Mouse (Mus musculus) cerebellum, adult 9-11 months (tissue): ENCODE results near the gene Grid2ip.

Source experiments
- DNase-seq: peaks from one replicate; pipeline ENCODE4 v3.0.0; 2022

Gene Grid2ip

DNA sequence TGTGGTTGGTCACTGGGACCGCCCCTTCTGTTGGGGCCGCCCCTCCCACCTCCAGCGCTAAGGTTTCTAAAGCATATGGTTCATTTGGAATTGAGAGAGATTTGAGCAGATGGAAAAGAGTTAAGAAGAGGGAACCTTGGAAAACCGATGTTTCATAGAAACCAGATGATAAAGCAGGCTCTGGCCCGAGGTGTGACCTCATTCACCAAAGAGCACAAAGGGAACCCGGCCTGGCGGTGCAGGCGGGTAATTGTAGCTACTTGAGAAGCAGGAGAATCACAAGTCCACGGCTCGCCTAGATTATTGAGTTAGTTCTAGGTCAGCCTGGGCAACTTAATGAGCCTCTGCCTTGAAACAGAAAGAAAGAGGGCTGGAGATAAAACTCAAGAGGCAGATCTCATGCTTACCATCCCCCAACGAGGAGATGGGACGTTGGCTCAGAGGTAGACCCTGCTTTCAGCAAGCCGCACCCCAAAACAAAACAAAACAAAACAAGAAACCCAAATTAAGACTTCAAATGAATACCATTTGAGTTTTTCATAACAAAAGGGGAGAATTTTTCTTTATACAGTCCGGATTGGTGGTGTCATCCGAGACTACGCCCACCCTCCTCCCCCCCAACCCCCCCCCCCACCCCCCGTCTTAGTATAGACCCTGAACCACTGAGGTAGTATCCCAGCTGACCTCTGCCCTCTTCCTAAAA lies at the start of gene Grid2ip:
Grid2ip (plus strand) TSS at position 653 of the 703 bp plus-strand sequence.
- DNase-seq: no peak

DNA sequence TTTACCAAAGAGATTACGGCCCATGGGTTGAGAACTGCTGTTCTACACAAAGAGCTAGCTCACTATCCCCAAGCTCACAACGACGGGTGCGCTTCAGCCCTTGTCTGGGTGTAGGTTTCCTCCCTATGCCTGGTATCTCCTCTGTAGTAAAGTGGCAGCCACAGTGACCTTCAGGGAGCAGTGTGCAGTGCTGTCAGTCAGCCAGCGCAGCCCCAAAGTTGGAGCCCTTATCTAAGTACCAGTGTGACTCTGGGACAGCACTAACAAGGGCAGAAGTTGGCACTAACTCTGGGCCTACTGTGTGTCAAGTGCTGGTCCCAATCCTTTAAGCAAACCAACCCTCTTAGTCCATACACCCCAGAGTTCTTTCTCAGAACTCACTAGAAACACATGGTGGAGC lies 48.3 kb upstream of the Grid2ip start:
- no peak for DNase-seq

DNA sequence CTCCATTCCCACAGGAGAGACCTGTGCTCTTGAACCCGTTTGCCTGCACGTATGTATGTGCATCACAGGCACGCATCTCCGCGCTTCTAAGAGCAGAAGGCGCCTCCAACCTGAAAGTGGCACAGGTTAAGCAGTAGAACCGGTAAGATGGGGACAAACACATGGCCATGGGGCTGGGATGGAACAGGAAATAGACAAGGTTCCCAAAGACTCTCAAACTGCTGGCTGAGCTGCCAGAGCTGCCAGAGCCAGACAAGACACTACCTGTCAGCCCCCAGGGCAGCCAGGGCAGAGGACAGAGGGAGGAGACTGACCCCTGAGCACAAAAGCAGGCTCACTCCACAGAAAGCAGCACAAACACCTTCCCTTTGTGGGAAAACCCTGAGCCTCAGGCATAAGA lies 47.2 kb upstream of the Grid2ip start:
- DNase-seq: no peak

DNA sequence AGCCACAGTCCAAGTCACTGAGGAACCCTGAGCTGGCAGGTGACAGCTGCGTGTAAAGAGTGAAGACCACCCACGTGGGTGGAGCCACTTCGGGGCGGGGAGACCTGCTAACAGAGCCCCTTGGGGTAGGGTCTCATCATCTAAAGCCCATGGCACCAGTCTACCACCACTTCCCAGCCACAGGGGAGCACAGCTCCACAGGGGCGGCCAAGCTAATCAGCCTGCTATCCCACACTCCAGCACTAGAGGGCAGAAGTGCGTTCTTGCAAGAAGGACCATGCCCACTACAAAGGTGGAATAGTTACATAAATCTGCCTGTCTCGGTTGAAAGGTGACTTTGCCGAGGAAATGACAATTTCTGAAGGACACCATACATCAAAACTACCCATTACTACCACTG lies 45.3 kb upstream of the Grid2ip start:
- peak; percentile 83 for DNase-seq

DNA sequence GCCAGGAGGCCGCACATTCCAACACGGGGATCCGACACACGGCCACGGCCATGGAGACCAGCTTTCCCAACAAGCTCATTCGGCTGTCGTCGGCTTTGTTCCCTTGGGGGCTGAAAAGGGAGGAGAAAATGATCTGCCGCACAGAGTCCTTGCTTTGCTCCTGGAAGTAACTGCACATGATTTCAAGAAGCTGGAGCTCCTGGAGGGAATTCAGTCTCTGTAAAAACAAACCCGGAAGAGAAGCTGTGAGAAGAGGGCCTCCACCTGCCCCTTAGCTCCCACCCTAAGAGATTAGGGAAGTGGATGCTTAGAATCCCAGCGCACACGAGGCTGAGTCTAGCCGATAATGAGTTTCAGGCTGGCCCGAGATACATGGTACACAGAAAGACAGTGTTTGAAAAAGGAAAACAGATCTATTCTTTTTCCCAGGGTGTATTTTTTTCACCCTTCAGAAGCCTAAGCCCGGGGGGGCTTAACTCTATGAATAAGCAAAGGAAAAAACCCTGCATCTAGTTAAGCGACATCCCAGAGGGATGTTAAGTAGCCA lies 42.9 kb upstream of the Grid2ip start:
- DNase-seq: no peak

DNA sequence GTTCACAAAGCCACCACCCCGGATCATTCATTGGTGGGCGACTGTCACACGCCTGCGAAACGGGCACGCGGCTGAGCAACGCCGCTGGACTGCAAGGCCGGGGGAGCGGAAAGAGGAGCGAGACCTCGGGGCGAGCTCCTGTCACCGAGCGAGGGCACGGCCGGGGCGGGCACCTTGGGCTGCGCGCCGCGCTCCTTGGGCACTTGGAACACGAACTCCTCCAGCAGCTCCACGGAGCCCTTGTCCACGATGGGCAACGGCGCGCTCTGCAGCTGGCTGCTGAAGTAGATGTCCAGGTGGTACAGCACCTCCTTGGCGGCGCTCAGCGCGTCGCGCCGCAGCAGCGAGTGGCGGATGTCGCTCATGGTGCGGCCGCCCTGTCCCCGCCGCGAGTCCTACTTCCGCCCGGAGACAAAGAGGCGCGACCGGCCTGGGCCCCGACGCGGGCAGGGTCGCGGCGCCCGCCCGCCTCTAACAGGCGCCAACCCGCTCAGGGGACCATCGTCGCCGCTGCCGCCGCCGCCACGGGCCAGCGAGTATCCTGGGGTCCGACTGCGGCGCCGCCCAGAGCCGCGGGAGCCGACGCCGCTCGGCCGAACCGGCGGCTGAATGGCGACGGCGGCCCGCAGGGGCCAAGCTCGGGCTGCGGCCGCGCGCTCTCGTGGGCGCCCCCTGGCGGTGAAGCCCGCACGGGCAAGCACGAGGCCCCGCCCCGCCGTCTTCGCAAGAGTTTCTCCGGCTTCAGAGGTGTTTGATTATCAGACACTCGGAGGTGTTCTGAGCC lies 42.2 kb upstream of the Grid2ip start, which contains the start of gene E130309D02Rik:
E130309D02Rik (minus strand) TSS at position 631 of the 784 bp plus-strand sequence.
- DNase-seq: peak; percentile 87

DNA sequence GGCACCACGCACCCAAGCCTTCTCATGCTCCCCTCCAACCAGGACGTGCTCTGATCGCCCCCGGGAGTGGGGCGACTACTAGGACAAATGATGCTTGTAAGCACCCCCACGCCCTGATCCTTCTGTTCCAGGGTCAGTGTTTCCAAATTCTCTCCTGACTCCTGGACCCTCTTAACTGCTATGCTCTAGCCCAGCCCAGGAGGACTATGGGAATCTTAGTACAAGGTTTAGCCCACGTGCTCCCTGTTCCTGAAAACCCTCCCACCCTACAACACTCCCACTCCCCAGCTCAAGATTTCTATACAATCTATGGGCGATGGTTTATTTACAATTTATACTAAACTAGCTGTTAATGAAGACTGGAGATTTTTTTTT lies 41.6 kb upstream of the Grid2ip start:
- DNase-seq: no peak

DNA sequence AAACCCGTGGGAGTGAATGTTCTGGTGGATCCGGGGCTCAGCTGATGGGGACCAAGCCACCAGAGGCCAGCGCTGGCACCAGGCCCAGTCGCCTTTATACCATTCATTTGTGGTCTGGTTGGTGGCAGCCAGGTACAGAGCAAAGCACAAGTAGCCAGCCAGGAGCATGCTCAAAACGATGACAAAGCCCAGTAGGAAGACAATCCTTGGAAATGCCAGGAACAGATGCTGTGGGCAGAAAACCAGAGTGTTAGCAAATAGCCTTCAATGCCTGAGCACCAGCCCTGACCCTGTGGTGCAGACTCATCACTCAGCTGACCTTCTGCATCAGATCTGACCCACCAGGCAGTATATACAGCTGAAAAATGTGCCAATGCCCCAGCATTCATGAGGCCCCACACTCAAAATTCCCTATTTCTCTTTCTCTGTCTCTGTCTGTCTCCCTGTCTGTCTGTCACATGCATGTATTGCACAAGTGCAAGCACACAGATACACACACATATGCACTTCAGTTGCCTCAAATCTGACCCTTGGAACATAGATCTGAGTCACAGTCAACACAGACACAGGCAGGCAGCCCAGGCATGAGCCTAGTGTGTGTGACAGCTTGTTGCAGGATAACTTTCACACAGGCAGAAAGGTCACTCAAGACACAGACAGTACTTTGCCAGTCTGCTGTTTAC lies 40.4 kb upstream of the Grid2ip start:
- DNase-seq: peak; percentile 62

DNA sequence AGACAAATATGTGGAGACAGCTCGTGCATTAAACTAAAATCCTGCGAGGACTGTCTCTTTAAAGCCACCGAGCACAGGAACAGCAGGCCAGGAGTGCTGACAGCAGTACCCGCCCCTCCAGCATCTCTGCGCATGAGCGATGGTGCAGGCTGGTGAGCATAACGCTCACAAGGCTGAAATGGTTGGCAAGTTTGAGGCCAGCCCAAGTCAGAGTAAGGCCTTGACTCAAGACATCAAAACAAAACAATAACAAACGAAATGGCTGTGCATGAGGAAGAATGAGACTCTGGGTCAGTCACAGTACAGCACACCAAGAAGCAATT lies 39.9 kb upstream of the Grid2ip start:
- no peak for DNase-seq

DNA sequence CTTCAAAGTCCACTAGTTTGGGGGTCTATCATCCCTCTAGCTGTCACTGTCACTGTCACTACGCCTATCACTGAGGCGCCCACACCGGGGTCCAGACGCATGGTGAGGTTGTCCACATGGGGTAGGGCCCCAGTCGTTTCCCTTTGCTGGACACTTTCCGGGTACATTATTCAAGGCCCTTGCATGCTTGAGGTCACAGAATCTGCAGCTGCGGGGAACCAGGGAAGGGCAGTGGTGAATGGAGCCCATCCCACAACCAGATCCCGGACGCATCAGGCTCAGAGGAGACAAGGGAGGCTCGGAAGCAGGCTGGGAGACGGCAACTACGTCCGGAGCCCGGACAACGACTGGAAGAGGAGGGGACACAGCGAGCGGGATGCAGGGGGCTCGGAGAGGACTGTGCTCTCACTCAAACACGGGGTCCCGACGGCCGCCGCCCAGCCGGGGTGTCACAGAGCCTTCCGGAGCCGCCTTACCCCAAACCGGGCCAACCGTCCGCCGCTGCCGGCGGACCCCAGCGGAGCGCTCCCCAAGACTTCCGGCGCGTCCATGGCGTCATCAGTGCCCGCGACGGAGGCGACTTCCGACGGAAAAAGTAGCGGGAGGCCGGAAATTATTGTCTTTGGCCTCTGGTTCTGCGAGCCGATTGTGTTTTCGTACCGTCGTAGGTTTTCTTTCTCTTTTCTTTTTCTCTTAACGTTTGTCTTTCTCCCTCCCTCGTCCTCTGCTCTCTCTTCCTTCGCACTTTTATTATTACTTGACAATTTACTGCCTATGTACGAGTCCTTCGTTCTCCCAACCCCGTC lies 28.2 kb upstream of the Grid2ip start, which contains the start of gene Zdhhc4:
Zdhhc4 (minus strand) TSS at position 567 of the 806 bp plus-strand sequence.
- peak; percentile 88 for DNase-seq

DNA sequence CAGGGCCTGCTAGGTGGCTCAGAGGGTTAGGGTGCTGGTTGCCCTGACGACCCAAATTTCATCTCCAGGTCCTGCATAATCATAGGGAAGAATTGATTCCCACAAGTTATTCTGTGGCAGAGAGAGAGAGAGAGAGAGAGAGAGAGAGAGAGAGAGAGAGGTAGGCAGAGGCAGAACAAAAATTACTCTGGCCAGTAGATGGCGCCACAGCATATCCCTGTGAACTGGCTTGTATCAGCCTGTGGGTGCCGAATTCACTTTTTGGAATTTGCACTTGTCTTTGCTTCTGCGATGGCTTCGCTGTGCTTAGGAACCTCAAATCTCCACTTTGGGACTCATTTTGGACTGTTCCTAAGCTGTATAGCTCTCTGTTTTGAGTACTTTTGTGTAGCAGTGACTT lies 23.3 kb upstream of the Grid2ip start:
- DNase-seq: peak; percentile 64

DNA sequence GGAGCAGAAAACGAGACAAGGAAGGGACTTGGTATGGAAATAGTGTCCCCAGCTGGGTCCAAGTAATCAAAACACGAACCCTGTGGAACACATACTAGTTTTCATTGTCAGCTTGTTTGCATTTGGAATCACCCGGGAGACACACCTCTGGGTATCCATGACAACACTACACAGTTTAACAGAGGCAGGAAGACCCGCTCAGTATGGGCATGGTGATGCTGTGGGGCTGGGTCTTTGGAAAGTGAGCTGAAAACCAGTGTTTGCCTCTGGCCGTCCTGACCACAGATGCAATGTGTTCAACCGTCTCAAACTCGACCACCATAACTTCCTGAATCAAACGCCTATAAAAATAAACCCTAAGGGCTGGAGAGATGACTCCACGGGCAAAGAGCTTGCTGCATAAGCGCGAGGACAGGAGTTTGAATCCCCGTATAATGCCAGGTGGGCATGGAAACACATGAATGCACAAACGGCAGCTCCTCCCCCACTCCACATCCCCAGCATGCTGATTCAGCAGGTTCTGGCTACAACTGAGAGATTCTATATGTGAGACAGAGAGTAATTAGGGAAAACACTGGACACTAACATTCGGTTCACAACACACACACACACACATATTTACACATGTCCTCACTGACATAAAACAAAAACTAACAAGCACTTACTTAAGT lies 22.6 kb upstream of the Grid2ip start:
- DNase-seq: no peak

DNA sequence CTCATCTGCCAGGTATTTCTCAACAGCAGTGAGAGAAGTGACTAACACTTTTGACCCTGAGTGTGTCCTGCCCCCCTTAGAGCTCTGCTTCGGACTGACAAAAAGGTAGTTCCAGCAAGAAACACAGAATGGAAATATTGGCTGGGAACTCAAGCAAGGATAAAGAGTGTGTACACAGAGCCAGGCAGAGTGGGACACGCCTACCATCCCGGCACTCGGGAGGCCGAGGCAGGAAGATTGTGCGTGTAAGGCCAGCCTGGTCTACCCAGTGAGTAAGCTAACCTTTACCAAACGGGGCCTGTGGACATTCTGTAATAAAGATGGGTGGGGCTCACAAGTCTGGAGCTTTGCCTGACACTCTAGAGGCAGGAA lies 22.1 kb upstream of the Grid2ip start:
- DNase-seq: no peak

DNA sequence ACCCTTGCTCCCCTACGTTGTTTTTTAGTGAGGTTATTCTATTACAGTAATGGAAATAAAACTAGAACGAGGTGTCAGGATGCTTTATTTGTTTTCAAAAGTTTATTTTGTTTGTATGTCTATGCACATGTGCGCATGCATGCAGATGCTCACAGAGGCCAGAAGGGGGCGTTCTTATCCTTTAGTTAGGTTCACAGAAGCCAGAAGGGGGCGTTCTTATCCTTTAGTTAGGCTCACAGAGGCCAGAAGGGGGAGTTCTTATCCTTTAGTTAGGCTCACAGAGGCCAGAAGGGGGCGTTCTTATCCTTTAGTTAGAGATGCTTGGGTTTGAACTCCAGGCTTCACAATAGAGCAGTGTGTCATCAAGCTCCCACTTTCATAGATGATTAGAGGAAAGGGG lies 20.6 kb upstream of the Grid2ip start:
- DNase-seq: no peak

DNA sequence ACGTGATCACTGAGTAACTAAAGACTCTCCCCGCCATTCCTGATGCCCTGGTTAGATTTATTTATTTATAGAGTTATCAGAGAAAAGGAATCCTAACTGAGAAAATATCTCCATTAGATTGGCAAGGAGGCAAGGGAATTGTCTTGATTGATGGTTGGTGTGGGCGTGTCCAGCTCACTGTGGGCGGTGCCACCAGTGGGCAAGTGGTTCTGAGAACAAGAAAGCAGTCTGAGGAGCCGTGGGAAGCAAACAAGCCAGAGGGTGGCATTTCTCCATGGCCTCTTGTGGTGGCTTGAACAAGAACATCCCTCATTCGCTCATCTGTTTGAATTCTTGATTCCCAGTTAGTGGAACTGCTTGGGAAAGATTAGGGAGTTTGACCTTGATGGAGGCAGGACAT lies 17.5 kb upstream of the Grid2ip start:
- no peak for DNase-seq

DNA sequence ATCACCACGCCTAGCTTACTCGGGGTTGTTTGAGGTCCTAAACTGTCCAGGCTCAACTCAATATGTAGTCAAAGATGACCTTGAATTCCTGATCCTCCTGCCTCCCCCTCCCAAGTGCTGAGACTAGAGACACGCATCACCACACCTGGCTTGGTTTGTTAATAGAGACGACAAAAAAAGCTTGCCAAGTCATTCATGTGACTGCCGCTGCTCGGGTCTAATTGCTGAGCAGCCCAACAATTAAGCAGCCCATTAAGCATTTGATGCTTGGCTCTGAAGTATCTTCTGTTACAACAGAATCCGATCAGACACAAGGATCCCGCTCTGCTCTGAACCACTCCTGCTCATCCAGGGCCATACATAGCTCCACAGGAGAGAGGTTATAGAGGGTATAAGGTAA lies 10.8 kb upstream of the Grid2ip start:
- no peak for DNase-seq

DNA sequence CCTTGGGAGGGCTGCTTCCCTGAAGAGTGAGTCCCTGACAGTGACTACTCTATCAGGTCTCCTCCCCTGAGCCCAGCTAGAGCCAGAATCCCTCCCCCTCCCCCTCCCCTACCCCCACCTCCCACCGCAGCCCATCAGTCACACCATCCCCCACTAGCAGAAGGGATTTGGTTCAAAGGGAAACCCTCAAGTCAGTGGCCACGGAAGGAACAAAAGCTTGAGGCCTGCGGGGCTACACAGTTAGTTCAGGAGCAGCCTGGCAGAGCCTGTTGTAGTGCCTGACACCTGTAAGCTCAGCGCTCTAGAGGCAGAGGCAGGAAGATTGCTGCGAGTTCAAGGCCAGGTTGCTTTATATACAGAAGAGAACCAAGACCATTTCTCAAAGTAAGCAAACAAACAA lies 1.1 kb upstream of the Grid2ip start:
- no peak for DNase-seq

DNA sequence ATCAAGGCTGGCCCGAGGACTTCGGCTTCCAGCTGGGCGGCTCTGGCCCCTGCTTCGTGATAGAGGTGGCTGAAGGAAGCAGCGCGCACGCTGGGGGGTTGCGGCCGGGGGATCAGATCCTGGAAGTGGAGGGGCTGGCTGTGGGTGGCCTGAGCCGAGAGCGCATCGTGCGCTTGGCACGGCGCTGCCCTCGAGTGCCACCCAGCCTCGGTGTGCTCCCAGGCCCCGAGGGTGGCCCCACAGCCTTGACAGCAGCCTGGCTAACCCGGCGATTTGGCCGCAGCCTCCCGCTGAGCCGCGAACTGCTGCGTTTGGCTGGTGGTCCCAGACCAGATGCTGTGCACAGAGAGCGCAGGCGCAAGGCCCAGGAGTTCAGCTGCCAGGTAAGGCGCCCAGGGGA lies 426 bp downstream of the Grid2ip start:
- no peak for DNase-seq

DNA sequence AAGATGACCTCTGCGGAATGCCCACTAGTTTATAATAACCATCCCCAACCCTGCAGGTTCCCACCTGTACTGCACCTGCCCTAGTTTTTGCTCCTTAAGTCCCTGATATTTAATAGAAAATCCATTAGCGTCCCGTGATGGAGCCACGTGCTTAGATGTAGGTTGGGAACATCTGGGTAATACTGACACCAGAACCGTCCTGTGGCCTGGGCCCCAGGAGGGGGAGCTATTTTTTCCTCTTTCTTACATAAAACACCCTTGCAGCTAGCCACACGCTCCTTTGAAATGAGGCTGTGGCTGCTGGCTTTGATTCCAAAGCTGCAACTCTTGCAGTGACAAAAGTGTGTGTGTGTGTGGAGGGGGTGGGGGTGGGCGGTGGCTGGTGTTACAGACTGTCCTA lies 2.1 kb downstream of the Grid2ip start:
- no peak for DNase-seq

DNA sequence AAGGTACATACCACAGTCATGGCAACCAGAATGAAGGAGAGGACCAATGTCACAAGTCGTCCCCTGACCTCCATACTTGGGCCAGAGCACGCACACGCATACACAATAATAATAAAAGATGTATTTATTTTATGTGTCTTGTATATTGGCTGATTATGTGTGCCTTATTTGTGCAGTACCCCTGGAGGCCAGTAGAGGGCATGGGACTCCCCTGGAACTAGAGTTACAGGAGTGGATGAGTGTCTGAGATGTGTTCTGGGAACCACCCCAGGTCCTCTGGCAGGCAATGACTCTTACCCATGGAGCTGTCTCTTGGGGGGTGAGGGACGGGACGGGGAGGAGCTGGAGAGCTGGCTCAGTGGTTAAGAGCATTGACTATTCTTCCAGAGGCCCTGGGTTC lies 2.9 kb downstream of the Grid2ip start:
- no peak for DNase-seq

DNA sequence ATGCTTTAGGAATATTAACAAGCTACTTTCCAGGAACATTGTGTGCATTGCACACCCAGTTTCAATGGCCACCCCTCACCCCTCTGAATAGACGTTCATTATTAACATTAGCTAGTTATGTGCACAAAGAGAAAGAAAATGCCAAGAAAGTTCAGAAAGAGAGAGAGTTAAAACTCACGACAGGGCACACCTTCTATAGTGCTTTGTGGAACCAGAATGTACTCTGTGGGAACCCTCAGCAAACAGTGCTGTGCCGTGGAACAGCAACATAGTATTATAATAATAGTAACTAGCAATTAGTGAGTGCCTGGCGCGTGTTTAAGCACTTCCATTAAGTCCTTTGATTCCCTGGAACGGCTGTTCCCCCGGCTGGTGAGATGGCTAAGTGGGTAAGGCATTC lies 4.3 kb downstream of the Grid2ip start:
- no peak for DNase-seq
